Mouse (Mus musculus): ENCODE results near the gene Slc17a2. TPM values are rescaled to one million over a fixed set of nuclear protein-coding genes. Genes with fewer than 3 reads are reported as not detected.
"Not testable (repeated sequence)": the region's sequence is repeated elsewhere in the genome, so short reads cannot be mapped to it uniquely, and the experiment has no call there.

Gene Slc17a2
- 0.10 TPM in 1 of 2 replicates, not detected in the other for polyA plus RNA-seq (2015; fragmentation: Nextera tagmentation; extraction: Ambion mirVana)

- Histone ChIP-seq H3K9ac (no peak within 1 kb of the TSS), H3K4me1 (replicated peaks) (no peaks in the 10 kb centered on the region), H3K9me3 (no peaks in the 10 kb centered on the region), H3K4me2 (replicated peaks) (no peak within 1 kb of the TSS), H3K27ac (no peak within 1 kb of the TSS), H3K4me3 (replicated peaks) (no peak within 1 kb of the TSS), H3K36me3 (no peaks in the 10 kb centered on the region), H3K27me3 (replicated peaks) (no peaks in the 10 kb centered on the region)
- no peak; the same call in 1 of the 2 replicates for ATAC-seq
- 69% methylated on average over 15 of the region's 15 CpGs for WGBS
Observed at GRCm38 (mm10) chr13:23806422-23807052, at the start of gene Slc17a2. TSS of gene Slc17a2 (plus strand) at chr13:23806993.

GRCm38 (mm10) chr13:23757211-23757773 is 49.5 kb upstream of the Slc17a2 start:
- Histone ChIP-seq H3K4me1 (replicated peaks) (0 out of 2 replicates have a peak, but pooled peaks cover 6% of the 10 kb centered on the region), H3K9ac (peak overlapping the region; percentile 53), H3K27ac (peak overlapping the region; percentile 91), H3K36me3 (no peaks in the 10 kb centered on the region), H3K4me3 (replicated peaks) (peak overlapping the region; percentile 38), H3K9me3 (no peaks in the 10 kb centered on the region), H3K27me3 (replicated peaks) (no peaks in the 10 kb centered on the region), H3K4me2 (replicated peaks) (peak overlapping the region; percentile 71)
- under 1% methylated on average over 18 of the region's 23 CpGs for WGBS
- ATAC-seq: peak; percentile 3; the same call in 1 of the 2 replicates

GRCm38 (mm10) chr13:23757921-23758320 is 48.9 kb upstream of the Slc17a2 start:
- Histone ChIP-seq H3K36me3 (no peaks in the 10 kb centered on the region), H3K9me3 (no peaks in the 10 kb centered on the region), H3K27me3 (replicated peaks) (no peaks in the 10 kb centered on the region), H3K4me2 (replicated peaks) (no peak overlapping the region), H3K4me3 (replicated peaks) (no peak overlapping the region), H3K9ac (no peak overlapping the region), H3K27ac (no peak overlapping the region), H3K4me1 (replicated peaks) (0 out of 2 replicates have a peak, but pooled peaks cover 6% of the 10 kb centered on the region)
- 36% methylated on average over 3 of the region's 3 CpGs for WGBS
- no peak for ATAC-seq

- no peak overlapping the region for H3K27ac ChIP-seq
Observed at GRCm38 (mm10) chr13:23759251-23759771, 47.5 kb upstream of the Slc17a2 start.

GRCm38 (mm10) chr13:23759916-23760239 is 46.9 kb upstream of the Slc17a2 start:
- Histone ChIP-seq H3K9ac (peak overlapping the region; percentile 44; the same call in 1 of the 2 replicates), H3K4me3 (replicated peaks) (peak overlapping the region; percentile 42; the same call in 1 of the 2 replicates), H3K4me2 (replicated peaks) (peak overlapping the region; percentile 86), H3K27ac (peak overlapping the region; percentile 84), H3K9me3 (no peaks in the 10 kb centered on the region), H3K36me3 (no peaks in the 10 kb centered on the region), H3K4me1 (replicated peaks) (peaks cover 12% of the 10 kb centered on the region), H3K27me3 (replicated peaks) (no peaks in the 10 kb centered on the region)
- ATAC-seq: no peak
- WGBS: 82% methylated on average over 1 of the region's 1 CpGs

More at GRCm38 (mm10) chr13:23759251-23759771, 47.5 kb upstream of the Slc17a2 start:
- no peaks in the 10 kb centered on the region for H3K9me3 ChIP-seq
- no peaks in the 10 kb centered on the region for H3K27me3 ChIP-seq (replicated peaks)
- no peak overlapping the region for H3K9ac ChIP-seq
- no peak for ATAC-seq
- WGBS: 70% methylated on average over 3 of the region's 3 CpGs
- H3K36me3 ChIP-seq: no peaks in the 10 kb centered on the region
- H3K4me2 ChIP-seq (replicated peaks): no peak overlapping the region
- peaks cover 9% of the 10 kb centered on the region for H3K4me1 ChIP-seq (replicated peaks)
- no peak overlapping the region for H3K4me3 ChIP-seq (replicated peaks)

- peak overlapping the region; percentile 86 for H3K4me2 ChIP-seq (replicated peaks)
- peak overlapping the region; percentile 44 for H3K9ac ChIP-seq
- peak overlapping the region; percentile 42 for H3K4me3 ChIP-seq (replicated peaks)
- peaks cover 12% of the 10 kb centered on the region for H3K4me1 ChIP-seq (replicated peaks)
- H3K36me3 ChIP-seq: no peaks in the 10 kb centered on the region
- H3K27ac ChIP-seq: peak overlapping the region; percentile 84
- 2% methylated on average over 22 of the region's 27 CpGs for WGBS
- no peaks in the 10 kb centered on the region for H3K27me3 ChIP-seq (replicated peaks)
- no peaks in the 10 kb centered on the region for H3K9me3 ChIP-seq
- ATAC-seq: no peak
Observed at GRCm38 (mm10) chr13:23760240-23760971, 46.4 kb upstream of the Slc17a2 start.

GRCm38 (mm10) chr13:23760972-23761864 is 45.6 kb upstream of the Slc17a2 start, which contains the start of gene Hist1h4a:
TSS of gene Hist1h4a (minus strand) at chr13:23761230.
- peak within 1 kb of the TSS; percentile 86 for H3K4me2 ChIP-seq (replicated peaks)
- peak within 1 kb of the TSS; percentile 97 for H3K27ac ChIP-seq
- under 1% methylated on average over 67 of the region's 72 CpGs for WGBS
- peak within 1 kb of the TSS; percentile 42 for H3K4me3 ChIP-seq (replicated peaks)
- no peaks in the 10 kb centered on the region for H3K27me3 ChIP-seq (replicated peaks)
- H3K4me1 ChIP-seq (replicated peaks): peaks cover 12% of the 10 kb centered on the region
- peak within 1 kb of the TSS; percentile 47 for H3K9ac ChIP-seq
- ATAC-seq: peak; percentile 77
- no peaks in the 10 kb centered on the region for H3K9me3 ChIP-seq
- H3K36me3 ChIP-seq: no peaks in the 10 kb centered on the region

GRCm38 (mm10) chr13:23761871-23762821 is 44.6 kb upstream of the Slc17a2 start, which contains the start of gene Hist1h3a:
TSS of gene Hist1h3a (minus strand) at chr13:23762386.
- not testable (repeated sequence) for H3K9me3 ChIP-seq; H3K36me3 ChIP-seq; H3K27me3 ChIP-seq (replicated peaks)
- peak; percentile 73 for ATAC-seq
- under 1% methylated on average over 36 of the region's 52 CpGs for WGBS
- H3K27ac ChIP-seq: peak within 1 kb of the TSS; percentile 97
- H3K4me1 ChIP-seq (replicated peaks): peaks cover 12% of the 10 kb centered on the region
- peak within 1 kb of the TSS; percentile 50 for H3K4me3 ChIP-seq (replicated peaks)
- peak within 1 kb of the TSS; percentile 86 for H3K4me2 ChIP-seq (replicated peaks)
- peak within 1 kb of the TSS; percentile 47 for H3K9ac ChIP-seq

- H3K9me3 ChIP-seq: no peaks in the 10 kb centered on the region
- peak overlapping the region; percentile 86 for H3K4me2 ChIP-seq (replicated peaks)
- ATAC-seq: no peak
- peak overlapping the region; percentile 50 for H3K4me3 ChIP-seq (replicated peaks)
- peak overlapping the region; percentile 47 for H3K9ac ChIP-seq
- H3K27ac ChIP-seq: peak overlapping the region; percentile 97
- no peaks in the 10 kb centered on the region for H3K36me3 ChIP-seq
- H3K4me1 ChIP-seq (replicated peaks): peaks cover 12% of the 10 kb centered on the region
- no peaks in the 10 kb centered on the region for H3K27me3 ChIP-seq (replicated peaks)
- WGBS: 0% methylated on average over 10 of the region's 10 CpGs
Observed at GRCm38 (mm10) chr13:23763242-23763585, 43.6 kb upstream of the Slc17a2 start.

GRCm38 (mm10) chr13:23763586-23764323 is 43.0 kb upstream of the Slc17a2 start, which contains the start of gene Hist1h1a:
TSS of gene Hist1h1a (plus strand) at chr13:23763666.
- peak within 1 kb of the TSS; percentile 86 for H3K4me2 ChIP-seq (replicated peaks)
- H3K4me1 ChIP-seq (replicated peaks): peaks cover 12% of the 10 kb centered on the region
- H3K27me3 ChIP-seq (replicated peaks): no peaks in the 10 kb centered on the region
- H3K9ac ChIP-seq: peak within 1 kb of the TSS; percentile 73
- H3K36me3 ChIP-seq: no peaks in the 10 kb centered on the region
- peak within 1 kb of the TSS; percentile 97 for H3K27ac ChIP-seq
- peak within 1 kb of the TSS; percentile 50 for H3K4me3 ChIP-seq (replicated peaks)
- no peaks in the 10 kb centered on the region for H3K9me3 ChIP-seq
- peak; percentile 76 for ATAC-seq
- WGBS: 4% methylated on average over 34 of the region's 34 CpGs

Data from intestine, embryonic 15.5 days (tissue).